Mouse (Mus musculus): ENCODE measurements around the gene Gpr182. TPM values are rescaled to one million over a fixed set of nuclear protein-coding genes. Genes with fewer than 3 reads are reported as not detected.

Gpr182 gene
- polyA plus RNA-seq, 1 experiment: not detected

- Histone ChIP-seq H3K4me1 (peaks cover 14% of the 10 kb centered on the region), H3K36me3 (replicated peaks; ENCODE audit: low read length) (peaks cover 1% of the 10 kb centered on the region), H3K27me3 (replicated peaks) (peaks cover 53% of the 10 kb centered on the region), H3K9me3 (no peaks in the 10 kb centered on the region), H3K4me3 (replicated peaks) (no peak overlapping the region)
- TF ChIP-seq GATA1 (IDR thresholded peaks at IDR 0.05; ENCODE audit: borderline replicate concordance, low read length): no peak
- TF ChIP-seq FLI1 (IDR thresholded peaks at IDR 0.05; ENCODE audit: low read length): no peak
Observed at GRCm38 (mm10) chr10:127704293-127704692, 47.2 kb downstream of the Gpr182 start.

- TF ChIP-seq FLI1 (IDR thresholded peaks at IDR 0.05; ENCODE audit: low read length): no peak
- TF ChIP-seq GATA1 (IDR thresholded peaks at IDR 0.05; ENCODE audit: borderline replicate concordance, low read length): no peak
- Histone ChIP-seq H3K4me3 (replicated peaks) (no peak overlapping the region), H3K4me1 (peaks cover 14% of the 10 kb centered on the region)
Observed at GRCm38 (mm10) chr10:127703299-127703698, 48.2 kb downstream of the Gpr182 start.

DNA sequence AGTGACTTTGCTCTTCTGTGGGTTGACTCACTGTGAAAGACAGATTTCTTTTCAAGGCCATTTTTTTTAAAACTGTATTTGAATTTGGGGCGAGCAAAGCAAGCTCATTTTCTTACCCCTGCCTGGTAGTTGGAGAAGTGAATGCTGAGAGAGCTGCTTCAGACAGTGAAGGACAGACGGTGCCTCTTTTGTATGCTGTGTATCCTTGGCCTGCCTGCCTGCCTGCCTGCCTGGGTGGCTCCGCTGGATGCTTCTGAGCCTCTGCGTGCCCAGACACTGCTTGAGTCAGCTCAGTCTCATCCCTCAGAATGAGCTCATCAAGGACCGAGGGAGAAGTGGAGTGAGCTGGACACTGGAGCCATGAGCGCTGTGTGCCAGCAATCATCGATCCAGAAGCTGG lies 52.6 kb downstream of the Gpr182 start:
- Histone ChIP-seq H3K36me3 (replicated peaks; ENCODE audit: low read length) (peaks cover 31% of the 10 kb centered on the region), H3K27me3 (replicated peaks) (peaks cover 13% of the 10 kb centered on the region), H3K4me1 (no peaks in the 10 kb centered on the region; the same call in 1 of the 2 replicates), H3K4me3 (replicated peaks) (no peak overlapping the region), H3K9me3 (no peaks in the 10 kb centered on the region)
- no peak for TF ChIP-seq GATA1 (IDR thresholded peaks at IDR 0.05; ENCODE audit: borderline replicate concordance, low read length)

More at GRCm38 (mm10) chr10:127703299-127703698, 48.2 kb downstream of the Gpr182 start:
- no peaks in the 10 kb centered on the region for H3K9me3 ChIP-seq
- H3K36me3 ChIP-seq (replicated peaks; ENCODE audit: low read length): peaks cover 6% of the 10 kb centered on the region
- peaks cover 47% of the 10 kb centered on the region for H3K27me3 ChIP-seq (replicated peaks)

Other genes with a start within 250 kb of the Gpr182 start
- gene Ndufa4l2, start 236.8 kb downstream of the Gpr182 start, polyA plus RNA-seq (2012; ENCODE audit: insufficient read depth, low replicate concordance): 0.23 and 5.2 TPM in 2 replicates
- 143 and 168 TPM in 2 replicates for gene Shmt2, start 229.3 kb downstream of the Gpr182 start, polyA plus RNA-seq (2012; ENCODE audit: insufficient read depth, low replicate concordance)
- 0.32 TPM in 1 of 2 replicates, not detected in the other for gene Nxph4, start 217.2 kb downstream of the Gpr182 start, polyA plus RNA-seq (2012; ENCODE audit: insufficient read depth, low replicate concordance)
- gene Lrp1, start 130.6 kb downstream of the Gpr182 start, polyA plus RNA-seq (2012; ENCODE audit: insufficient read depth, low replicate concordance): 10.2 and 208 TPM in 2 replicates
- 33.8 and 70.6 TPM in 2 replicates for gene Stat6, start 108.7 kb downstream of the Gpr182 start, polyA plus RNA-seq (2012; ENCODE audit: insufficient read depth, low replicate concordance)
- gene Nemp1, start 84.8 kb downstream of the Gpr182 start, polyA plus RNA-seq (2012; ENCODE audit: insufficient read depth, low replicate concordance): 1.5 TPM in 1 of 2 replicates, not detected in the other
- 19.1 and 21.3 TPM in 2 replicates for gene Nab2, start 83.2 kb downstream of the Gpr182 start, polyA plus RNA-seq (2012; ENCODE audit: insufficient read depth, low replicate concordance)
- 0.04 TPM in 1 of 2 replicates, not detected in the other for gene Myo1a, start 46.6 kb downstream of the Gpr182 start, polyA plus RNA-seq (2012; ENCODE audit: insufficient read depth, low replicate concordance)
- not detected in 2 replicates for gene Tac2, start 27.3 kb downstream of the Gpr182 start, polyA plus RNA-seq (2012; ENCODE audit: insufficient read depth, low replicate concordance)
- gene Zbtb39, start 12.2 kb downstream of the Gpr182 start, polyA plus RNA-seq (2012; ENCODE audit: insufficient read depth, low replicate concordance): 0.30 and 0.54 TPM in 2 replicates
- gene Rdh1, start 8.0 kb upstream of the Gpr182 start, polyA plus RNA-seq (2012; ENCODE audit: insufficient read depth, low replicate concordance): not detected in 2 replicates
- gene Rdh16f1, start 8.1 kb upstream of the Gpr182 start, polyA plus RNA-seq (2012; ENCODE audit: insufficient read depth, low replicate concordance): not detected in 2 replicates
- gene Rdh9, start 24.7 kb upstream of the Gpr182 start, polyA plus RNA-seq (2012; ENCODE audit: insufficient read depth, low replicate concordance): not detected in 2 replicates
- gene Rdh16, start 49.4 kb upstream of the Gpr182 start, polyA plus RNA-seq (2012; ENCODE audit: insufficient read depth, low replicate concordance): not detected in 2 replicates
- not detected in 2 replicates for gene Rdh19, start 98.2 kb upstream of the Gpr182 start, polyA plus RNA-seq (2012; ENCODE audit: insufficient read depth, low replicate concordance)
- not detected in 2 replicates for gene Rdh16f2, start 114.7 kb upstream of the Gpr182 start, polyA plus RNA-seq (2012; ENCODE audit: insufficient read depth, low replicate concordance)
- gene Rdh7, start 137.1 kb upstream of the Gpr182 start, polyA plus RNA-seq (2012; ENCODE audit: insufficient read depth, low replicate concordance): not detected in 2 replicates
- not detected in 2 replicates for gene Sdr9c7, start 146.8 kb upstream of the Gpr182 start, polyA plus RNA-seq (2012; ENCODE audit: insufficient read depth, low replicate concordance)